In genomic region chr12:104567622-104568021, GRCm38 (mm10) we compare ENCODE assay signal across 27 mouse cellular contexts.
DNase-seq lines count a peak whose midpoint lies in the region; ATAC-seq lines count a peak whose summit lies in the region.
"Had no signal": no experiment of that assay in that cellular context is flagged by ENCODE, and none has a peak within 500 bp of the region (broad histone marks: within the 10 kb centered on the region; RNA-seq: fewer than 3 reads in every experiment).

No protein-coding gene starts in this region.

- H3K9ac ChIP-seq in kidney, embryonic 16.5 days (replicated peaks; ENCODE audit: low read length), result no peak overlapping the region
- H3K9ac ChIP-seq: forebrain, embryonic 13.5 days; liver, embryonic 14.5 days; midbrain, embryonic 13.5 days; neural tube, embryonic 13.5 days; stomach, embryonic 15.5 days had no signal

- 33% methylated on average over 17 of the region's 17 CpGs for WGBS in kidney, embryonic 16.5 days
- 68% methylated on average over 17 of the region's 17 CpGs for WGBS in embryonic facial prominence, embryonic 10.5 days

- H3K36me3 ChIP-seq in kidney, embryonic 16.5 days (ENCODE audit: insufficient read depth, low read length), result no peaks in the 10 kb centered on the region
- H3K36me3 ChIP-seq in embryonic facial prominence, embryonic 10.5 days (replicated peaks), result no peaks in the 10 kb centered on the region
- H3K36me3 ChIP-seq: G1E; midbrain, embryonic 13.5 days; neural tube, embryonic 13.5 days; stomach, embryonic 15.5 days had no signal

- peak; percentile 19 for DNase-seq in adrenal gland, postnatal 14 days
- no peak for DNase-seq in adrenal gland, adult 8-10 months
- DNase-seq in kidney, adult 18-20 months, result no peak
- DNase-seq in embryonic facial prominence, embryonic 10.5 days (ENCODE audit: low spot score), result peak; percentile 55
- DNase-seq in kidney, postnatal 14 days, result peak; percentile 2
- DNase-seq in gastrocnemius, postnatal 14 days, result no peak
- DNase-seq: cerebellum, adult 8-10 months; cerebellum, postnatal 25 days; embryo, embryonic 11 days; gastrocnemius, postnatal 10 days; heart, postnatal 14 days; layer of hippocampus, adult 9-11 months; liver; lung, adult 2 months; lung, postnatal 10 days; right cerebral cortex, postnatal 25 days; thymus, adult 18-20 months; thymus, postnatal 25 days had no signal

- H3K9me3 ChIP-seq in kidney, embryonic 16.5 days (ENCODE audit: low read length), result no peaks in the 10 kb centered on the region
- H3K9me3 ChIP-seq in embryonic facial prominence, embryonic 10.5 days, result no peaks in the 10 kb centered on the region
- H3K9me3 ChIP-seq: forebrain, embryonic 13.5 days; midbrain, embryonic 13.5 days; neural tube, embryonic 13.5 days; stomach, embryonic 15.5 days had no signal

- H3K4me1 ChIP-seq in kidney, embryonic 16.5 days (ENCODE audit: insufficient read depth, low read length), result peaks cover 7% of the 10 kb centered on the region
- H3K4me1 ChIP-seq in embryonic facial prominence, embryonic 10.5 days, result peaks cover 15% of the 10 kb centered on the region
- H3K4me1 ChIP-seq: forebrain, embryonic 13.5 days; midbrain, embryonic 13.5 days; neural tube, embryonic 13.5 days; stomach, embryonic 15.5 days had no signal

- H3K4me2 ChIP-seq in kidney, embryonic 16.5 days (replicated peaks; ENCODE audit: low read depth, low read length), result no peak overlapping the region
- H3K4me2 ChIP-seq: forebrain, embryonic 13.5 days; midbrain, embryonic 13.5 days; neural tube, embryonic 13.5 days; stomach, embryonic 15.5 days had no signal

- H3K4me3 ChIP-seq in kidney, embryonic 16.5 days (ENCODE audit: low read length), result no peak overlapping the region
- H3K4me3 ChIP-seq in embryonic facial prominence, embryonic 10.5 days, result no peak overlapping the region
- H3K4me3 ChIP-seq: forebrain, embryonic 13.5 days; midbrain, embryonic 13.5 days; neural tube, embryonic 13.5 days; stomach, embryonic 15.5 days had no signal

- peak; percentile 52 for ATAC-seq in kidney, embryonic 16.5 days (ENCODE audit: low FRiP score, low TSS enrichment)
- ATAC-seq: forebrain, embryonic 13.5 days; hindbrain, embryonic 16.5 days; midbrain, embryonic 13.5 days had no signal

- intact Hi-C loops in gastrocnemius, postnatal 14 days (cut with DNase I; ENCODE audit: low total_unique reads), result no loop called here

- H3K27me3 ChIP-seq in kidney, embryonic 16.5 days (ENCODE audit: insufficient read depth, low read length), result no peaks in the 10 kb centered on the region
- H3K27me3 ChIP-seq in embryonic facial prominence, embryonic 10.5 days (replicated peaks; ENCODE audit: low read depth, poor library complexity, severe bottlenecking), result no peaks in the 10 kb centered on the region
- H3K27me3 ChIP-seq: forebrain, embryonic 13.5 days; midbrain, embryonic 13.5 days; neural tube, embryonic 13.5 days; stomach, embryonic 15.5 days had no signal

- H3K27ac ChIP-seq in kidney, embryonic 16.5 days (ENCODE audit: low read length), result no peak overlapping the region
- H3K27ac ChIP-seq in embryonic facial prominence, embryonic 10.5 days (replicated peaks), result no peak overlapping the region
- H3K27ac ChIP-seq: forebrain, embryonic 13.5 days; liver, embryonic 14.5 days; macrophage; midbrain, embryonic 13.5 days; neural tube, embryonic 13.5 days; stomach, embryonic 15.5 days had no signal

Comparison
In these comparisons a context has a peak if more than half of its experiments do, and no peak if none do; other contexts are left out.
1. DNase-seq: peak in adrenal gland, postnatal 14 days (single experiment), embryonic facial prominence, embryonic 10.5 days (single experiment) and kidney, postnatal 14 days (single experiment); none in adrenal gland, adult 8-10 months (single experiment), kidney, adult 18-20 months (single experiment) and gastrocnemius, postnatal 14 days (single experiment).